Mouse (Mus musculus) bone marrow, adult 2 months (tissue): ENCODE data around the gene Cyp4a30b. TPM values are rescaled to one million over a fixed set of nuclear protein-coding genes. Genes with fewer than 3 reads are reported as not detected.

Source experiments
- H3K27ac ChIP-seq: fragments of 200-500 bp; 2 replicates; pipeline ENCODE4 v1.5.1; 2012; ENCODE audit warnings: low read depth, mild to moderate bottlenecking, control low read depth, inconsistent platforms, low read length; ENCODE audit not compliant: control insufficient read depth, poor library complexity, insufficient read depth
- H3K4me1 ChIP-seq: fragments of 200-500 bp; 2 replicates; pipeline ENCODE4 v1.6.1; 2011; ENCODE audit warnings: low read length; ENCODE audit not compliant: control insufficient read depth, insufficient read depth
- H3K4me3 ChIP-seq: fragments of 200-500 bp; replicated peaks from 2 replicates; pipeline ENCODE3; 2011; ENCODE audit warnings: mild to moderate bottlenecking, low read depth, low read length, control low read depth; ENCODE audit not compliant: control insufficient read depth
- CTCF ChIP-seq: fragments of 200-500 bp; IDR thresholded peaks from 2 replicates; pipeline ENCODE4 v1.5.1; 2011; ENCODE audit warnings: low read length, control low read depth; ENCODE audit not compliant: control insufficient read depth, insufficient read depth
- POLR2A ChIP-seq: fragments of 200-500 bp; IDR thresholded peaks from 2 replicates; pipeline ENCODE4 v1.6.1; 2011; ENCODE audit warnings: low read depth, mild to moderate bottlenecking, control low read depth, low read length, borderline replicate concordance; ENCODE audit not compliant: control insufficient read depth
- WGBS: fragments of 180-500 bp; shearing (Covaris S2); methylation state at CpG from one replicate; pipeline ENCODE4 v1.1.7; 2018; 5-methylcytosine and 5-hydroxymethylcytosine counted together
- polyA plus RNA-seq: library from polyadenylated mRNA; stranded (reverse); fragments of >200 nt; gene quantifications from 2 replicates; pipeline ENCODE4 v1.2.4, GENCODE M21; 2011; ENCODE audit warnings: low replicate concordance; ENCODE audit not compliant: missing spikeins, insufficient read depth, insufficient read length

Cyp4a30b gene
- polyA plus RNA-seq, 1 experiment, result not detected

DNA sequence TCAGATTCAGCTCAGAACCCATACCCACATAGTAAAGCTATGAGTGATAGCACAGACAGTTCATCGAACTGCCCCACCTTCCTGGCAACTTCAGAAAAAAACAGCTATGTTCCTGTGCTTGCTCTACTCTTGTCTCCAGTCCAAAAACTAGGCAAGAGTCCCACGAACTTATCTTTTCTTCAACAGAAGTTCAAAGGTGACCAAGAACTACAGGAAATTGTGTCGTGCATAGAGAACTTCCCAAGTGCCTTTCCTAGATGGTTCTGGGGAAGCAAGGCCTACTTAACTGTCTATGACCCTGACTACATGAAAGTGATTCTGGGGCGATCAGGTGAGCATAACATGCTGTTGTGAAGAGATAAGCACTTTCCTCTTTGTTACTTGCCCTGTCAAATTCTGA is 67.0 kb downstream of the Cyp4a30b start:
- TF ChIP-seq POLR2A (no peak), CTCF (no peak)
- Histone ChIP-seq H3K4me3 (no peak overlapping the region), H3K27ac (no peak overlapping the region), H3K4me1 (no peaks in the 10 kb centered on the region)
- 47% methylated on average over 4 of the region's 4 CpGs for WGBS

Other genes starting within 250 kb of the Cyp4a30b start
- not detected in 2 replicates for gene Cyp4a29, start 210.5 kb upstream of the Cyp4a30b start, polyA plus RNA-seq
- gene Cyp4a12a, start 153.6 kb upstream of the Cyp4a30b start, polyA plus RNA-seq, result 2.1 TPM in 1 of 2 replicates, not detected in the other
- gene Cyp4a12b, start 41.0 kb upstream of the Cyp4a30b start, polyA plus RNA-seq, result not detected in 2 replicates
- gene Cyp4a14, start 43.5 kb downstream of the Cyp4a30b start, polyA plus RNA-seq, result 1.2 TPM in 1 of 2 replicates, not detected in the other
- gene Cyp4a10, start 65.7 kb downstream of the Cyp4a30b start, polyA plus RNA-seq, result 3.1 TPM in 1 of 2 replicates, not detected in the other
- gene Cyp4a31, start 111.0 kb downstream of the Cyp4a30b start, polyA plus RNA-seq, result 1.5 TPM in 1 of 2 replicates, not detected in the other
- gene Cyp4a32, start 148.4 kb downstream of the Cyp4a30b start, polyA plus RNA-seq, result not detected in 2 replicates
- gene Cyp4b1, start 195.1 kb downstream of the Cyp4a30b start, polyA plus RNA-seq, result 5.6 and 12.0 TPM in 2 replicates